Mouse (Mus musculus) midbrain, postnatal 0 days (tissue): ENCODE results near the gene Slc10a1. TPM values are rescaled to one million over a fixed set of nuclear protein-coding genes. Genes with fewer than 3 reads are reported as not detected.

ENCODE experiments used
- ATAC-seq: fragments of 200-750 bp; cut with Nextera tagmentation; 2 replicates; pipeline ENCODE4 v1.8.0; 2017; ENCODE audit warnings: moderate number of reproducible peaks, mild to moderate bottlenecking, moderate TSS enrichment, moderate library complexity; ENCODE audit not compliant: low FRiP score
- DNase-seq: peaks from one replicate; pipeline ENCODE4 v3.0.0-alpha.2; 2015; ENCODE audit warnings: low spot score
- H3K27ac ChIP-seq: fragments of 300-500 bp; sonication (generic); 2 replicates; pipeline ENCODE4 v1.5.1; 2014; ENCODE audit warnings: low read depth, mild to moderate bottlenecking, low read length, mixed read lengths
- H3K27me3 ChIP-seq: fragments of 300-500 bp; sonication (generic); 2 replicates; pipeline ENCODE4 v1.6.1; 2014; ENCODE audit warnings: low read length, control low read depth, mixed read lengths; ENCODE audit not compliant: insufficient read depth
- H3K36me3 ChIP-seq: fragments of 300-500 bp; sonication (generic); 2 replicates; pipeline ENCODE4 v1.6.1; 2014; ENCODE audit warnings: low read length, control low read depth, mixed read lengths; ENCODE audit not compliant: insufficient read depth
- H3K4me1 ChIP-seq: fragments of 300-500 bp; sonication (generic); 2 replicates; pipeline ENCODE4 v1.6.1; 2014; ENCODE audit warnings: mild to moderate bottlenecking, control low read depth, antibody characterized with exemption, low read length, mixed read lengths; ENCODE audit not compliant: insufficient read depth
- H3K4me2 ChIP-seq: fragments of 300-500 bp; sonication (generic); 2 replicates; pipeline ENCODE4 v1.6.1; 2014; ENCODE audit warnings: low read depth, mild to moderate bottlenecking, low read length, mixed read lengths; ENCODE audit not compliant: poor library complexity, severe bottlenecking
- H3K4me3 ChIP-seq: fragments of 300-500 bp; sonication (generic); 2 replicates; pipeline ENCODE4 v1.5.1; 2014; ENCODE audit warnings: low read depth, mild to moderate bottlenecking, low read length, moderate library complexity
- H3K9ac ChIP-seq: fragments of 300-500 bp; sonication (generic); replicated peaks from 2 replicates; pipeline ENCODE4 v1.6.1; 2014; ENCODE audit warnings: mild to moderate bottlenecking, low read length, moderate library complexity, mixed read lengths; ENCODE audit not compliant: poor library complexity, severe bottlenecking
- H3K9me3 ChIP-seq: fragments of 300-500 bp; sonication (generic); 2 replicates; pipeline ENCODE4 v1.6.1; 2016; ENCODE audit warnings: low read length, control low read depth
- CTCF ChIP-seq: IDR thresholded peaks from 2 replicates; pipeline ENCODE4 v1.5.1; 2016; ENCODE audit warnings: antibody characterized with exemption, mild to moderate bottlenecking
- WGBS: fragments of 180-500 bp; shearing (Covaris S2); extraction: QIAGEN DNeasy Blood & Tissue Kit; methylation state at CpG from one replicate; pipeline ENCODE4 v1.1.7; 2014; 5-methylcytosine and 5-hydroxymethylcytosine counted together
- polyA plus RNA-seq: library from polyadenylated mRNA; unstranded; fragments of >200 nt; fragmentation: Nextera tagmentation; extraction: Ambion mirVana; gene quantifications from 2 replicates; pipeline ENCODE4 v1.2.1, GENCODE M21; 2015
- total RNA-seq: library from RNA; depleted of rRNA; stranded (reverse); fragments of >200 nt; gene quantifications from 2 replicates; pipeline ENCODE4 v1.2.3, GENCODE M21; 2014; rRNA removed

Gene Slc10a1
- total RNA-seq (not detected in 2 replicates), polyA plus RNA-seq (0.12 TPM in 1 of 2 replicates, not detected in the other)

DNA sequence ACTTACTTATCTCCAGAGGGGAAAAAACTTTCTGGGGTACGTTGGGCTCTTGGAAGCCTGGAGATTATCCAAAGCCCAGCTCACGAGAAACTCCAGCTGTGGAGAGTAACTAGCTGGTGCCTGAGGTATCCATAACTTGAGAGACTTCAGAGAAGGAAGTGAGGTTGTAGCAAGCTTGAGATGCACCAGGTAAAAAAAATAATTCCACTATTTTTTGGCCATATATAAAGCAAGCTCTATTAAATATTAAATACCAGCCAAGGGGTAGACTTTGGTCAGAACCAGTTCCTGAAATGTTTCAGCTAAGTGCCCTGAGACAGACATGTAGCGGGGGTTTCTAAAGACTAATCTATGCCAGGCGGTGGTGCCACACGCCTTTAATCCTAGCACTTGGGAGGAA lies at the start of gene Slc10a1:
TSS of gene Slc10a1 (minus strand) at position 101 of the 400 bp plus-strand sequence.
- H3K4me2 ChIP-seq, result no peak within 1 kb of the TSS
- ATAC-seq (no peak), DNase-seq (no peak)
- no peak within 1 kb of the TSS for H3K27ac ChIP-seq
- no peak within 1 kb of the TSS for H3K9ac ChIP-seq
- 88% methylated on average over 5 of the region's 5 CpGs for WGBS
- no peaks in the 10 kb centered on the region for H3K9me3 ChIP-seq
- no peaks in the 10 kb centered on the region for H3K27me3 ChIP-seq
- no peak within 1 kb of the TSS for H3K4me3 ChIP-seq
- H3K4me1 ChIP-seq, result no peaks in the 10 kb centered on the region
- no peak for TF ChIP-seq CTCF
- no peaks in the 10 kb centered on the region for H3K36me3 ChIP-seq

DNA sequence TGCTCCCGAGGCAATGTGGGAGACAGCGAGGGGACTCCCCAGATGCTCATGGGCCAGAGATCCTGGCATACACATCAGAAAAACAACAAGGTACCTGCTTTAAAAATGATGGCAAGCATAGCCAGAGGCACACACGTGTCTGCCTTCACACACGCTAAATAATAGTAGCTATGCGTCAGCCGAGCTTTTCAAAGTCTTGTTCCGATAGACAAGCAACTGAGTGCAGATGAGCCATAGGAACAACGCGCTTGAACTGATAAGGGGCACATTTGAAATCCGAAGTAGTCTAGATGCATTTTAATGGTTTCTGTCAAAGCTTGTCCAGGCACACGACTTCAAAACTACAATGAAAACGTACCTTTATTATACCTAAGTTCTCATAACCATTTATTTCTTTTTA lies 49.1 kb upstream of the Slc10a1 start:
- Histone ChIP-seq H3K4me1 (no peaks in the 10 kb centered on the region), H3K9ac (no peak overlapping the region), H3K4me2 (no peak overlapping the region), H3K9me3 (no peaks in the 10 kb centered on the region), H3K27me3 (no peaks in the 10 kb centered on the region), H3K27ac (no peak overlapping the region), H3K36me3 (no peaks in the 10 kb centered on the region), H3K4me3 (no peak overlapping the region)
- DNase-seq, result no peak
- ATAC-seq, result no peak
- TF ChIP-seq CTCF, result no peak
- WGBS, result 87% methylated on average over 12 of the region's 12 CpGs

DNA sequence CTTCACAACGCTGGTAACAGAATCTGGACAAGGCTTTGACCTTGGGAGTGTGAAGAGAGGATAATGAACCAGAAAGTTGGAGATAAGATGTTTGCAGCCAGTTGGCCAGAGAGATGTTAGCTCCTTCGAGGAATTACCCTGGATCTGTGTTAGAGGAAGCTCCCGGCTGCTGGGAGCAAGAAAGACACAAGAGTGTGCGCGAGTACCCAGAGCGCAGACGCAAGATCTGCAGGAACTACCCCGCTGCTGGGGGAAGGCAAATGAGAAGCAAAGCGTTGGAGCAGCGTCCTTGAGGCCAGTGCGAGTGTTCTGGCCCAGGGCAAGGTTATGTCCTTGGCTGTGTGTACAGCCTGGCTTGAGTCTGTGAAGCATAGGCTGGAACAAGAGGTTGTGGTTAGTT lies 45.0 kb upstream of the Slc10a1 start:
- no peak for TF ChIP-seq CTCF
- DNase-seq (no peak), ATAC-seq (no peak)
- Histone ChIP-seq H3K4me3 (no peak overlapping the region), H3K27me3 (no peaks in the 10 kb centered on the region), H3K4me1 (0 out of 2 replicates have a peak, but pooled peaks cover 6% of the 10 kb centered on the region), H3K36me3 (no peaks in the 10 kb centered on the region), H3K27ac (no peak overlapping the region), H3K9ac (no peak overlapping the region), H3K9me3 (no peaks in the 10 kb centered on the region), H3K4me2 (no peak overlapping the region)
- 84% methylated on average over 11 of the region's 11 CpGs for WGBS

GRCm38 (mm10) chr12:81011994-81012393 lies 43.5 kb upstream of the Slc10a1 start:
- no peak for TF ChIP-seq CTCF
- DNase-seq, result no peak
- no peaks in the 10 kb centered on the region for H3K36me3 ChIP-seq
- H3K9ac ChIP-seq, result no peak overlapping the region
- H3K9me3 ChIP-seq, result no peaks in the 10 kb centered on the region
- H3K4me2 ChIP-seq, result no peak overlapping the region
- H3K27me3 ChIP-seq, result no peaks in the 10 kb centered on the region
- 93% methylated on average over 2 of the region's 2 CpGs for WGBS
- H3K4me3 ChIP-seq, result no peak overlapping the region
- no peak for ATAC-seq
- 0 out of 2 replicates have a peak, but pooled peaks cover 6% of the 10 kb centered on the region for H3K4me1 ChIP-seq
- no peak overlapping the region for H3K27ac ChIP-seq

DNA sequence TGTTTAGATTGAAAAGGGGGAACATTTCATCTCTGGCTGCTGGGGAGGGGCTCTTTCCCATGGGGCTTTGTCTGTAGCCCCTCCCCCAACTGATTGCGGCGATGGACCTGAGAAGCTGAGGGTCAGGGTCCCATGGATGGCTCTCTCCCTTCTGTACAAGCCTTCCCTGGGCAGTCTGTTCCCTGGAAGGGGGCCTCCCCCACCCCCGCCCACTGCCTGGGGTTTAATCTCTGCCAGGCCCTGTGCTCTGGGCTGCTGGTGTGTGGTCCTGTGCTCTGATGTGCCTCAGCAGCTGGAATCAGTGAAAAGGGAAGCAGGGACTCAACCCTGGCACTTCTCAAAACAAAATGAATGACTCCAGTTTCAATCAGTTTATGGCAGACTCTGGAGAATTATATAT lies 41.3 kb upstream of the Slc10a1 start:
- Histone ChIP-seq H3K4me3 (no peak overlapping the region), H3K9ac (no peak overlapping the region), H3K4me2 (no peak overlapping the region), H3K36me3 (no peaks in the 10 kb centered on the region), H3K9me3 (no peaks in the 10 kb centered on the region), H3K27me3 (no peaks in the 10 kb centered on the region), H3K27ac (no peak overlapping the region), H3K4me1 (0 out of 2 replicates have a peak, but pooled peaks cover 6% of the 10 kb centered on the region)
- ATAC-seq, result no peak
- WGBS, result 5% methylated on average over 3 of the region's 3 CpGs
- no peak for TF ChIP-seq CTCF
- DNase-seq, result no peak

GRCm38 (mm10) chr12:81002841-81003635 lies 34.5 kb upstream of the Slc10a1 start:
- DNase-seq, result no peak
- H3K9ac ChIP-seq, result no peak overlapping the region
- no peaks in the 10 kb centered on the region for H3K4me1 ChIP-seq
- H3K4me3 ChIP-seq, result no peak overlapping the region
- H3K9me3 ChIP-seq, result no peaks in the 10 kb centered on the region
- no peaks in the 10 kb centered on the region for H3K36me3 ChIP-seq
- no peaks in the 10 kb centered on the region for H3K27me3 ChIP-seq
- 32% methylated on average over 13 of the region's 13 CpGs for WGBS
- no peak overlapping the region for H3K4me2 ChIP-seq
- no peak for ATAC-seq
- no peak for TF ChIP-seq CTCF
- H3K27ac ChIP-seq, result no peak overlapping the region
